Mouse (Mus musculus): Measurements from ENCODE around the gene Mrm2. TPM values are rescaled to one million over a fixed set of nuclear protein-coding genes. Genes with fewer than 3 reads are reported as not detected.
A peak's percentile ranks its signal among the peaks of the same experiment; 100 is the strongest.

Gene Mrm2
- total and polyA plus RNA-seq, 2 experiments from 2014 or later = 14.5 to 15.0 TPM

GRCm38 (mm10) chr5:140345244-140345643, 13.5 kb upstream of the Mrm2 start:
- 96% methylated on average over 4 of the region's 4 CpGs for WGBS
- Histone ChIP-seq H3K36me3 (ENCODE audit: insufficient read depth, low read length) (peaks cover 24% of the 10 kb centered on the region; the same call in 1 of the 2 replicates), H3K4me1 (ENCODE audit: insufficient read depth, low read length) (no peaks in the 10 kb centered on the region), H3K4me2 (ENCODE audit: low read depth, low read length) (no peak overlapping the region), H3K9ac (replicated peaks; ENCODE audit: low read length) (no peak overlapping the region), H3K27me3 (ENCODE audit: insufficient read depth, low read length) (no peaks in the 10 kb centered on the region), H3K9me3 (ENCODE audit: low read length) (no peaks in the 10 kb centered on the region), H3K4me3 (ENCODE audit: low read length) (no peak overlapping the region), H3K27ac (no peak overlapping the region)
- TF ChIP-seq CTCF (IDR thresholded peaks at IDR 0.05; ENCODE audit: low read depth) = no peak
- no peak for ATAC-seq
- DNase-seq (ENCODE audit: low spot score) = no peak

GRCm38 (mm10) chr5:140342880-140343279, 11.2 kb upstream of the Mrm2 start:
- ATAC-seq = no peak
- peak; percentile 30; the same call in 1 of the 2 replicates for TF ChIP-seq CTCF (IDR thresholded peaks at IDR 0.05; ENCODE audit: low read depth)
- whole genome bisulfite sequencing = 83% methylated on average over 4 of the region's 4 CpGs
- Histone ChIP-seq H3K36me3 (ENCODE audit: insufficient read depth, low read length) (peaks cover 30% of the 10 kb centered on the region; the same call in 1 of the 2 replicates), H3K4me2 (ENCODE audit: low read depth, low read length) (no peak overlapping the region), H3K27me3 (ENCODE audit: insufficient read depth, low read length) (no peaks in the 10 kb centered on the region), H3K4me1 (ENCODE audit: insufficient read depth, low read length) (no peaks in the 10 kb centered on the region), H3K27ac (no peak overlapping the region), H3K9me3 (ENCODE audit: low read length) (no peaks in the 10 kb centered on the region), H3K9ac (replicated peaks; ENCODE audit: low read length) (no peak overlapping the region), H3K4me3 (ENCODE audit: low read length) (no peak overlapping the region)
- no peak for DNase-seq (ENCODE audit: low spot score)

- H3K9ac ChIP-seq (replicated peaks; ENCODE audit: low read length) = no peak overlapping the region
- H3K4me1 ChIP-seq (ENCODE audit: insufficient read depth, low read length) = no peaks in the 10 kb centered on the region
- H3K9me3 ChIP-seq (ENCODE audit: low read length) = no peaks in the 10 kb centered on the region
- 93% methylated on average over 3 of the region's 3 CpGs for WGBS
- no peak overlapping the region for H3K27ac ChIP-seq
- no peak for TF ChIP-seq CTCF (IDR thresholded peaks at IDR 0.05; ENCODE audit: low read depth)
- DNase-seq (ENCODE audit: low spot score) (no peak), ATAC-seq (no peak)
- no peaks in the 10 kb centered on the region for H3K27me3 ChIP-seq (ENCODE audit: insufficient read depth, low read length)
- no peak overlapping the region for H3K4me2 ChIP-seq (ENCODE audit: low read depth, low read length)
- peaks cover 14% of the 10 kb centered on the region; the same call in 1 of the 2 replicates for H3K36me3 ChIP-seq (ENCODE audit: insufficient read depth, low read length)
- H3K4me3 ChIP-seq (ENCODE audit: low read length) = no peak overlapping the region
Observed at GRCm38 (mm10) chr5:140339836-140340235, 8.1 kb upstream of the Mrm2 start.

- Histone ChIP-seq H3K9me3 (ENCODE audit: low read length) (no peaks in the 10 kb centered on the region), H3K9ac (replicated peaks; ENCODE audit: low read length) (no peak overlapping the region), H3K4me2 (ENCODE audit: low read depth, low read length) (no peak overlapping the region), H3K4me1 (ENCODE audit: insufficient read depth, low read length) (no peaks in the 10 kb centered on the region), H3K36me3 (ENCODE audit: insufficient read depth, low read length) (peaks cover 8% of the 10 kb centered on the region; the same call in 1 of the 2 replicates), H3K27ac (no peak overlapping the region), H3K27me3 (ENCODE audit: insufficient read depth, low read length) (no peaks in the 10 kb centered on the region), H3K4me3 (ENCODE audit: low read length) (no peak overlapping the region)
- 95% methylated on average over 4 of the region's 4 CpGs for WGBS
- DNase-seq (ENCODE audit: low spot score) = no peak
- peak; percentile 30 for TF ChIP-seq CTCF (IDR thresholded peaks at IDR 0.05; ENCODE audit: low read depth)
- ATAC-seq = no peak
Observed at GRCm38 (mm10) chr5:140338779-140339178, 7.1 kb upstream of the Mrm2 start.

GRCm38 (mm10) chr5:140336680-140337079, 5.0 kb upstream of the Mrm2 start:
- Histone ChIP-seq H3K36me3 (ENCODE audit: insufficient read depth, low read length) (peaks cover 6% of the 10 kb centered on the region; the same call in 1 of the 2 replicates), H3K27me3 (ENCODE audit: insufficient read depth, low read length) (no peaks in the 10 kb centered on the region), H3K4me3 (ENCODE audit: low read length) (no peak overlapping the region), H3K9ac (replicated peaks; ENCODE audit: low read length) (no peak overlapping the region), H3K27ac (no peak overlapping the region), H3K4me2 (ENCODE audit: low read depth, low read length) (no peak overlapping the region), H3K4me1 (ENCODE audit: insufficient read depth, low read length) (no peaks in the 10 kb centered on the region), H3K9me3 (ENCODE audit: low read length) (no peaks in the 10 kb centered on the region)
- DNase-seq (ENCODE audit: low spot score) (peak; percentile 51), ATAC-seq (no peak)
- WGBS = 67% methylated on average over 1 of the region's 1 CpGs
- peak; percentile 85 for TF ChIP-seq CTCF (IDR thresholded peaks at IDR 0.05; ENCODE audit: low read depth)

- peak; percentile 53 for TF ChIP-seq CTCF (IDR thresholded peaks at IDR 0.05; ENCODE audit: low read depth)
- WGBS = 38% methylated on average over 2 of the region's 2 CpGs
- Histone ChIP-seq H3K27me3 (ENCODE audit: insufficient read depth, low read length) (no peaks in the 10 kb centered on the region), H3K9ac (replicated peaks; ENCODE audit: low read length) (no peak overlapping the region), H3K27ac (no peak overlapping the region), H3K4me2 (ENCODE audit: low read depth, low read length) (no peak overlapping the region), H3K9me3 (ENCODE audit: low read length) (no peaks in the 10 kb centered on the region), H3K36me3 (ENCODE audit: insufficient read depth, low read length) (no peaks in the 10 kb centered on the region), H3K4me3 (ENCODE audit: low read length) (no peak overlapping the region), H3K4me1 (ENCODE audit: insufficient read depth, low read length) (peaks cover 10% of the 10 kb centered on the region)
- DNase-seq (ENCODE audit: low spot score) (peak; percentile 45), ATAC-seq (no peak)
Observed at GRCm38 (mm10) chr5:140333631-140334030, 1.9 kb upstream of the Mrm2 start.

GRCm38 (mm10) chr5:140332519-140332918, 821 bp upstream of the Mrm2 start:
- Histone ChIP-seq H3K4me1 (ENCODE audit: insufficient read depth, low read length) (peaks cover 10% of the 10 kb centered on the region), H3K27me3 (ENCODE audit: insufficient read depth, low read length) (no peaks in the 10 kb centered on the region), H3K4me2 (ENCODE audit: low read depth, low read length) (no peak overlapping the region), H3K4me3 (ENCODE audit: low read length) (no peak overlapping the region), H3K36me3 (ENCODE audit: insufficient read depth, low read length) (peaks cover 8% of the 10 kb centered on the region; the same call in 1 of the 2 replicates), H3K9me3 (ENCODE audit: low read length) (no peaks in the 10 kb centered on the region), H3K27ac (no peak overlapping the region), H3K9ac (replicated peaks; ENCODE audit: low read length) (no peak overlapping the region)
- TF ChIP-seq CTCF (IDR thresholded peaks at IDR 0.05; ENCODE audit: low read depth) = no peak
- ATAC-seq (no peak), DNase-seq (ENCODE audit: low spot score) (no peak)
- 64% methylated on average over 4 of the region's 4 CpGs for whole genome bisulfite sequencing

Measured in hindbrain, postnatal 0 days (tissue).